Mouse (Mus musculus) thymus, adult 2 months (tissue): ENCODE results near the gene Auts2. TPM values are rescaled to one million over a fixed set of nuclear protein-coding genes. Genes with fewer than 3 reads are reported as not detected.

Experiments
- DNase-seq: peaks from one replicate; pipeline ENCODE4 v3.0.0; 2021
- H3K27ac ChIP-seq: fragments of 200-500 bp; 2 replicates; pipeline ENCODE4 v1.5.1; 2012; ENCODE audit warnings: low read length, control low read depth; ENCODE audit not compliant: control insufficient read depth, insufficient read depth
- H3K27me3 ChIP-seq: fragments of 200-500 bp; 2 replicates; pipeline ENCODE4 v1.6.1; 2012; ENCODE audit warnings: mild to moderate bottlenecking, low read length, moderate library complexity, mixed read lengths; ENCODE audit not compliant: control insufficient read depth, insufficient read depth
- H3K36me3 ChIP-seq: fragments of 200-500 bp; 2 replicates; pipeline ENCODE4 v1.6.1; 2012; ENCODE audit warnings: mild to moderate bottlenecking, low read length, moderate library complexity; ENCODE audit not compliant: control insufficient read depth, insufficient read depth
- H3K4me1 ChIP-seq: fragments of 200-500 bp; replicated peaks from 2 replicates; pipeline ENCODE4 v1.6.1; 2012; ENCODE audit warnings: low read length; ENCODE audit not compliant: control insufficient read depth, insufficient read depth
- H3K4me3 ChIP-seq: fragments of 200-500 bp; 2 replicates; pipeline ENCODE4 v1.5.1; 2012; ENCODE audit warnings: mild to moderate bottlenecking, low read length, control low read depth, moderate library complexity; ENCODE audit not compliant: control insufficient read depth, insufficient read depth
- CTCF ChIP-seq: fragments of 200-500 bp; IDR thresholded peaks from 2 replicates; pipeline ENCODE4 v1.5.1; 2012; ENCODE audit warnings: mild to moderate bottlenecking, control low read depth, low read length, moderate library complexity, borderline replicate concordance; ENCODE audit not compliant: control insufficient read depth, poor library complexity, insufficient read depth; ENCODE audit errors: extremely low read depth
- POLR2A ChIP-seq: fragments of 200-500 bp; IDR thresholded peaks from 2 replicates; pipeline ENCODE4 v1.6.1; 2012; ENCODE audit warnings: mild to moderate bottlenecking, low read length, control low read depth, moderate library complexity; ENCODE audit not compliant: control insufficient read depth, poor library complexity, insufficient read depth; ENCODE audit errors: extremely low read depth
- WGBS: fragments of 180-500 bp; shearing (Covaris S2); methylation state at CpG from one replicate; pipeline ENCODE4 v1.1.7; 2018; 5-methylcytosine and 5-hydroxymethylcytosine counted together
- polyA plus RNA-seq: library from polyadenylated mRNA; depleted of rRNA; stranded (reverse); fragments of >200 nt; gene quantifications from 2 replicates; pipeline ENCODE4 v1.2.3, GENCODE M21; 2012

Auts2 gene
- polyA plus RNA-seq, 1 experiment, result 4.9 TPM

- H3K4me1 ChIP-seq, result peaks cover 5% of the 10 kb centered on the region; the same call in 1 of the 2 replicates
- H3K27me3 ChIP-seq, result no peaks in the 10 kb centered on the region
- TF ChIP-seq POLR2A, result no peak
- no peak for TF ChIP-seq CTCF
- no peaks in the 10 kb centered on the region for H3K36me3 ChIP-seq
- peak; percentile 3 for DNase-seq
- H3K27ac ChIP-seq, result no peak overlapping the region
- WGBS, result 59% methylated on average over 9 of the region's 9 CpGs
- no peak overlapping the region for H3K4me3 ChIP-seq
Observed at GRCm38 (mm10) chr5:132161338-132162205, 381.6 kb downstream of the Auts2 start.

GRCm38 (mm10) chr5:132144181-132144580 lies 399.0 kb downstream of the Auts2 start:
- DNase-seq, result no peak
- no peak overlapping the region for H3K27ac ChIP-seq
- H3K4me1 ChIP-seq, result no peaks in the 10 kb centered on the region
- TF ChIP-seq CTCF (no peak), POLR2A (no peak)
- 97% methylated on average over 4 of the region's 4 CpGs for WGBS
- H3K27me3 ChIP-seq, result no peaks in the 10 kb centered on the region
- H3K36me3 ChIP-seq, result no peaks in the 10 kb centered on the region
- no peak overlapping the region for H3K4me3 ChIP-seq

GRCm38 (mm10) chr5:132140816-132141215 lies 402.3 kb downstream of the Auts2 start:
- H3K27ac ChIP-seq, result no peak overlapping the region
- no peaks in the 10 kb centered on the region for H3K27me3 ChIP-seq
- 96% methylated on average over 4 of the region's 4 CpGs for WGBS
- H3K4me1 ChIP-seq, result no peaks in the 10 kb centered on the region
- no peaks in the 10 kb centered on the region for H3K36me3 ChIP-seq
- no peak for DNase-seq
- TF ChIP-seq CTCF (no peak), POLR2A (no peak)
- H3K4me3 ChIP-seq, result no peak overlapping the region

- 80% methylated on average over 7 of the region's 7 CpGs for WGBS
- Histone ChIP-seq H3K4me1 (no peaks in the 10 kb centered on the region), H3K4me3 (no peak overlapping the region), H3K27me3 (no peaks in the 10 kb centered on the region), H3K27ac (no peak overlapping the region), H3K36me3 (no peaks in the 10 kb centered on the region)
- no peak for DNase-seq
- TF ChIP-seq CTCF (no peak), POLR2A (no peak)
Observed at GRCm38 (mm10) chr5:132135941-132136663, 407.0 kb downstream of the Auts2 start.

DNA sequence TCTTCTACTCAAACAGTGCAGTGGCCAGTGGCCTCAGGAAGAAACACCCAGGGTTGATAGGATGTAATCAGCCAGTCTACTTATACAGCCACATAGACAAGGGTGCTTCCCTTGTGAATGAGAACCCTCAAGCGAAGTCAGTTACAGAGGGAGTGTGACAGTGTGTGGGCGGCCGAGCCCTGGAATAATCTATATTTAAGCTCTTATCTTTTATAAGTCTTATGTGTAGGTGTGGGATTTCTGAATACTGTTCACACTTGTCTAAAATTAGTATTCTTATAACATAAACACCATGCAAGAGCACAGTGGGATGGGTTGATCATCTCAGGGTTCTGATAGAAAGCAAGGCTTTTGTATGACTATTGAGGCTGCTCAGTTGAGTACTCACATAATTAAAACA lies 411.2 kb downstream of the Auts2 start:
- H3K36me3 ChIP-seq, result no peaks in the 10 kb centered on the region
- TF ChIP-seq POLR2A (no peak), CTCF (no peak)
- no peak for DNase-seq
- H3K4me1 ChIP-seq, result no peaks in the 10 kb centered on the region
- 96% methylated on average over 3 of the region's 3 CpGs for WGBS
- H3K27ac ChIP-seq, result no peak overlapping the region
- H3K27me3 ChIP-seq, result no peaks in the 10 kb centered on the region
- no peak overlapping the region for H3K4me3 ChIP-seq

DNA sequence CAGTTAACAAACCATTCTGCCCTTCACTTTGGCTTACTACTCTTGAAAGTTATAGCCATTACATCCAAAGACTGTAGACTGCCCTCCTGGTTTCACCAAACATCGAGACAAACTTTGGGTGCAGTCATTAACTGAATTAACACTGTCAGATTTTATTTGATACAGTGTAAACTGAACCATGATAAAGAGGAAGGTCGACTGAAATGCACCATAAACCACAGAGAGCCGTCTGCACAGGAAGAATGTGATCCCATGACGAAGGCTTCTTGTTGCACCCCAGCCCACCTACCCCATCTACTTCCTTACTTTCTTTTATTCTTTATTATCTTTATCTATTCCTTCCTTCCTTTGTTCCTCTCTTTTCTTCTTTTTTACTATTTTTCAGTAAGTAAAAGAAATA lies 412.6 kb downstream of the Auts2 start:
- Histone ChIP-seq H3K4me1 (no peaks in the 10 kb centered on the region), H3K4me3 (no peak overlapping the region), H3K27ac (no peak overlapping the region), H3K27me3 (no peaks in the 10 kb centered on the region), H3K36me3 (no peaks in the 10 kb centered on the region)
- TF ChIP-seq CTCF, result no peak
- TF ChIP-seq POLR2A, result no peak
- DNase-seq, result no peak
- WGBS, result 7% methylated on average over 4 of the region's 4 CpGs

DNA sequence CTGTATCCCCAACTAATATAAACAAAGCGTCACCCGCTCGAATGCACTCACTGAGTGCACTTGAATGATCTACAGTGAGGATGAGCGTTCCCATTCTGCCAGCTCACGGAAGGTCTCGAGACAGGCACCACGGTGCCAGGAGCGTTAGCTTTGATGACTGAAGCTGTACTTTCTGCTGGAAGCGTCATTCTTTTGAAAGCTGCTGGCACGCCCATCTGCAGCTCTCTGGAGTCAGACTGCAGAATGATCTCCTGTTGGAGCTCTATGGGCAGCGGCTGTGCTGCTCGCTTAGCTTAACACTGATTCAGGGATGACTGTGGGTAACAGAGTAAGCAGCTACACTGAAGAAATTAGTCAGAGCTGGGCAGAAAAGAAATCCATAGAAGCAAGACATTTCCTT lies 416.5 kb downstream of the Auts2 start:
- Histone ChIP-seq H3K27me3 (no peaks in the 10 kb centered on the region), H3K4me1 (no peaks in the 10 kb centered on the region), H3K36me3 (no peaks in the 10 kb centered on the region), H3K27ac (no peak overlapping the region), H3K4me3 (no peak overlapping the region)
- no peak for DNase-seq
- TF ChIP-seq CTCF (no peak), POLR2A (no peak)
- 95% methylated on average over 12 of the region's 12 CpGs for WGBS
